Mouse (Mus musculus) liver, postnatal 0 days (tissue): Measurements from ENCODE around the gene Prpmp5. TPM values are rescaled to one million over a fixed set of nuclear protein-coding genes. Genes with fewer than 3 reads are reported as not detected.
"Not testable (repeated sequence)": the region's sequence is repeated elsewhere in the genome, so short reads cannot be mapped to it uniquely, and the experiment has no call there.

ENCODE experiments used
- ATAC-seq: fragments of 200-750 bp; cut with Nextera tagmentation; 2 replicates; pipeline ENCODE4 v1.8.0; 2017; ENCODE audit warnings: mild to moderate bottlenecking, moderate library complexity
- DNase-seq: peaks from one replicate; pipeline ENCODE4 v3.0.0-alpha.2; 2016
- H3K27ac ChIP-seq: fragments of 300-500 bp; sonication (generic); 2 replicates; pipeline ENCODE4 v1.5.1; 2014; ENCODE audit warnings: antibody characterized with exemption, moderate library complexity, mild to moderate bottlenecking, low read depth
- H3K27me3 ChIP-seq: fragments of 300-500 bp; sonication (generic); 2 replicates; pipeline ENCODE4 v1.6.1; 2014; ENCODE audit warnings: low read length, control low read depth, mixed read lengths; ENCODE audit not compliant: insufficient read depth
- H3K36me3 ChIP-seq: fragments of 300-500 bp; sonication (generic); replicated peaks from 2 replicates; pipeline ENCODE4 v1.6.1; 2014; ENCODE audit warnings: mild to moderate bottlenecking, control low read depth, low read length, moderate library complexity, mixed read lengths; ENCODE audit not compliant: insufficient read depth
- H3K4me1 ChIP-seq: fragments of 300-500 bp; sonication (generic); 2 replicates; pipeline ENCODE4 v1.6.1; 2014; ENCODE audit warnings: antibody characterized with exemption, mild to moderate bottlenecking, control low read depth; ENCODE audit not compliant: insufficient read depth
- H3K4me2 ChIP-seq: fragments of 300-500 bp; sonication (generic); 2 replicates; pipeline ENCODE4 v1.6.1; 2014; ENCODE audit warnings: low read depth, mild to moderate bottlenecking, low read length, moderate library complexity, mixed read lengths
- H3K4me3 ChIP-seq: fragments of 300-500 bp; sonication (generic); 2 replicates; pipeline ENCODE4 v1.5.1; 2014; ENCODE audit warnings: low read depth, low read length
- H3K9ac ChIP-seq: fragments of 300-500 bp; sonication (generic); replicated peaks from 2 replicates; pipeline ENCODE4 v1.6.1; 2014; ENCODE audit warnings: mild to moderate bottlenecking, moderate library complexity
- H3K9me3 ChIP-seq: fragments of 300-500 bp; sonication (generic); 2 replicates; pipeline ENCODE4 v1.6.1; 2016; ENCODE audit warnings: mild to moderate bottlenecking, control low read depth, low read length, mixed read lengths
- WGBS: fragments of 180-500 bp; shearing (Covaris S2); extraction: QIAGEN DNeasy Blood & Tissue Kit; methylation state at CpG from one replicate; pipeline ENCODE4 v1.1.7; 2014; ENCODE audit not compliant: insufficient replicate concordance; 5-methylcytosine and 5-hydroxymethylcytosine counted together
- polyA plus RNA-seq: library from polyadenylated mRNA; unstranded; fragments of >200 nt; fragmentation: Nextera tagmentation; extraction: Ambion mirVana; gene quantifications from 2 replicates; pipeline ENCODE4 v1.2.1, GENCODE M21; 2015

Prpmp5 gene
- not detected in 2 replicates for polyA plus RNA-seq

DNA sequence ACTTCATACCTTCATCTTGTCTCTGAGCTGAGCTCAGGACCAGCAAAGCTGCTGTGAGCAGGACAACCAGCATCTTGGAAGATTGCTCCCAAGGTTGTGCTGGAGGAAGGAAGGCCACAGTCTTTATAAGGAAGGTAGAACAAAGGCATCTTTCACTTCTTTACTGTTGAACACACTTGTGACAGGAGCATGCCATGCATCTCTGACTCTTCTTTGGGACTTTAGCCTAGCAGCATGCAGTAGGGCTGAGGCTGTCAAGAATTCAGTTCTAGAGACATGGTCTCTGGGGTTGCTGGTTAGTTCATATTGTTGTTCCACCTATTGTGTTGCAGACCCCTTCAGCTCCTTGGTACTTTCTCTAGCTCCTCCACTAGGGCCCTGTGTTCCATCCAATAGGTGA lies at the start of gene Prpmp5:
Gene Prpmp5 (minus strand): TSS at position 101 of the 400 bp plus-strand sequence.
- H3K9me3 ChIP-seq, H3K4me1 ChIP-seq, H3K36me3 ChIP-seq, DNase-seq, H3K4me3 ChIP-seq, H3K4me2 ChIP-seq, H3K27me3 ChIP-seq, ATAC-seq, H3K9ac ChIP-seq, H3K27ac ChIP-seq: not testable (repeated sequence)

DNA sequence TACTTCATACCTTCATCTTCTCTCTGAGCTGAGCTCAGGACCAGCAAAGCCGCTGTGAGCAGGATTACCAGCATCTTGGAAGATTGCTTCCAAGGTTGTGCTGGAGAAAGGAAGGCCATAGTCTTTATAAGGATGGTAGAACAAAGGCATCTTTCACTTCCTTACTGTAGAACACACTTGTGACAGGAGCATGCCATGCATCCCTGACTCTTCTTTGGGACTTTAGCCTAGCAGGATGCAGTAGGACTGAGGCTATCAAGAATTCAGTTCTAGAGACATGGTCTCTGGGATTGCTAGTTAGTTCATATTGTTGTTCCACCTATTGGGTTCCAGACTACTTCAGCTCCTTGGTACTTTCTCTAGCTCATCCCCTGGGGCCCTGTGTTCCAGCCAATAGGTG lies 49.5 kb upstream of the Prpmp5 start, which contains the start of gene Gm8882:
Gene Gm8882 (minus strand): TSS at position 101 of the 400 bp plus-strand sequence.
- H3K36me3 ChIP-seq, H3K9ac ChIP-seq, H3K4me2 ChIP-seq, H3K27me3 ChIP-seq, H3K4me1 ChIP-seq, H3K9me3 ChIP-seq, H3K27ac ChIP-seq, H3K4me3 ChIP-seq, ATAC-seq, DNase-seq: not testable (repeated sequence)
- WGBS = 59% methylated on average over 1 of the region's 1 CpGs

Other genes with a start within 250 kb of the Prpmp5 start
- not detected in 2 replicates for gene Prb1, start 104.2 kb downstream of the Prpmp5 start, polyA plus RNA-seq
- gene Gm8882, start 49.4 kb upstream of the Prpmp5 start, polyA plus RNA-seq = not detected in 2 replicates